Mouse (Mus musculus): ENCODE measurements around the gene Pex11a. TPM values are rescaled to one million over a fixed set of nuclear protein-coding genes. Genes with fewer than 3 reads are reported as not detected.
"Not testable (repeated sequence)": the region's sequence is repeated elsewhere in the genome, so short reads cannot be mapped to it uniquely, and the experiment has no call there.

The Pex11a gene
- polyA plus RNA-seq (2012; rRNA removed), result 19.1 and 19.2 TPM in 2 replicates

DNA sequence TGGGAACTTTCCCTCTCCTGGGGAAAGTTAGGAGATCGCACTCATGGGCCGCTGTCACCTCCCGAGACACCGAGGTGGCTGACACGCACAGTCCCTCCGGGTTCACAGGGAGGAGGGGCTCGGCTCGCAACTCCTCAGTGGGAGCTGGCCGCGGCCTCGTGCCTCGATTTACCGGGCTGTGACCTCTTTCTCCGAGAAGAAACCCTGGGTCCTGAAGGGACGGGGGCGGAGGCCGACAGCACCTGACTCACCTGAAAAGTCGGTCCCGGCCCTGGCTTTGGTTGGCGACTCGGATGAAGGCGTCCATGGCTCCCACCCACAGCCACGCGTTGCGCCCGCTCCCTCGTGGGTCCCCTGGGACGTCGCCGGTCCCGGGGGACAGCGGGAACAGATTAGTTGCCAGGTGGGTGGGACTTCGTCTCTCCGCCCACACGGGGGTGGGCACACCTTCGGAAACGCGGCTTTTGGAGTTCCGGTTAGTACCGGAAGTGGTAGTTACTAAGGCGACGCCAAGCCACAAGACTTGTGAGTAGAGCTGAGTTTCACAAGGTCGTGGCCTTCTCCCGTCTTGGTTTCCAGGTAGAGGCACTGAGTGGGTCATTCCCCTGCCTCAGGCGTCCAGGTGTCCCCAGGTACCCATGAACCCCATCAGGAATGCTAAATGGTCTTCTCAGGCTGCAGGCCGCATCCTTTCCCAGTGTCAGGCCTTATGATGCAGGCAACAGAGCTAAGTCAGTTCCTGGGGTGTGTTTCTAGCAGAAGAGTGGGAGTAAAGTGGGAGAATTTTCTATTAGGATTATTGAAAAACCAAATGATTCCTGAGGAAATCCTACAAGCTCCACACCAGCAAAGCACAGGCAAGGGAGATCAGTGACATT, at the start of gene Pex11a, which contains the start of gene Wdr93:
Gene Pex11a (minus strand): TSS at position 473 of the 878 bp plus-strand sequence.
Gene Wdr93 (plus strand): TSS at position 505 of the 878 bp plus-strand sequence.
- DNase-seq (ENCODE audit: extremely low spot score in 1 of 2, low spot score in 1 of 2), result peak; percentile 69 to 82

DNA sequence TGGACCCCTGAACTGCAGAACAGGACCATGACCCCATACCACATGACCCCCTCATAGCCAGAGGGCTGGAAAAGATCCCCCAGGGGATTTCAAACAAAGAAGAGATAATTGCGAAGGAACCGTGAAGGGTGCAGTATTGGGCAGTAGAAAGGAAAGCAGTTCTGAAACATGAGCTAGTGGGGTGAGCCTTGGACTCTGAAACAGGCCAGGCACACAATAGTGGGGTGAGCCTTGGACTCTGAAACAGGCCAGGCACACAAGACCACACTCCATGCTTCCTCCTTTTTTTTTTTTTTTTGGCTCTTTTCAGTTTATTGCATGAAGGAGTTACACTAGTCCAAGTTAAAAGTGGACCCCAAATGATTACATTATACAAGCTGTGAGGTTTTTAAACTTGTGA, 46.9 kb upstream of the Pex11a start:
- not testable (repeated sequence) for DNase-seq (ENCODE audit: extremely low spot score in 1 of 2, low spot score in 1 of 2)

DNA sequence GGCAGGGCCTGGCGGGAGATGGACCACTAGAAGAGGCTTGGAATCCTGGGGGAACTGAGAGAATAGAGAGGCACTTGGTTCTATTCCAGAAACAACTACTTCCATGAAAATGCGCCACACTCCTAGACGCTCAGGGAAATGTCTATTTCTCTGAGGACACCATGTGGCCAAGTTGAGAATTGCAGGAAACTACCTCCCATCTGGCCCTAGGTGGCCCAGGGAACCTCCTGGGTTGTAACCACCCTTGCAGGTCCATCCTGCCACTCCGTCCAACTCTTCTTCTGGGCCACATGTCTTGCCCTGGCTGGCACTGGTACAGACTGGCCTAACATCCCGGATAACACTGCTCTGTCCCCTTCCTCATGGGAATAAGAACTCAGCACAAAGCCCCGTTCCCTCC, 43.4 kb upstream of the Pex11a start:
- peak; percentile 31 to 89 for DNase-seq (ENCODE audit: extremely low spot score in 1 of 2, low spot score in 1 of 2)

DNA sequence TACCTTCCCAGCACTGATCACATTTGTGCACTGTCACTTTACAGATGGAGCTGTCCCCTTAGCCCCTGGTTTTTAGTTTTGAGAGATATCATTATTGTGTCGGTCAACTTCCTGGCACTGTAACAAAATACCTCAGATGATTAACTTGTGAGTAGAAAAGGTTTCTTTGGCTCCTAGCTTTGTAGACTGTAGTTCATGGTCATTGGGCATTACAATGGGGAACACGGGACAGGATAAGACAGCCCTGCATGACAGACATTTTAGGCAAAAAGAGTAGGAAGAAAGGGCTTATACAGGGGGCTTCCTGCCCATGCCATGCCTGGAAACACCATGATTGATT, 39.6 kb upstream of the Pex11a start:
- no peak for DNase-seq (ENCODE audit: extremely low spot score in 1 of 2, low spot score in 1 of 2)

DNA sequence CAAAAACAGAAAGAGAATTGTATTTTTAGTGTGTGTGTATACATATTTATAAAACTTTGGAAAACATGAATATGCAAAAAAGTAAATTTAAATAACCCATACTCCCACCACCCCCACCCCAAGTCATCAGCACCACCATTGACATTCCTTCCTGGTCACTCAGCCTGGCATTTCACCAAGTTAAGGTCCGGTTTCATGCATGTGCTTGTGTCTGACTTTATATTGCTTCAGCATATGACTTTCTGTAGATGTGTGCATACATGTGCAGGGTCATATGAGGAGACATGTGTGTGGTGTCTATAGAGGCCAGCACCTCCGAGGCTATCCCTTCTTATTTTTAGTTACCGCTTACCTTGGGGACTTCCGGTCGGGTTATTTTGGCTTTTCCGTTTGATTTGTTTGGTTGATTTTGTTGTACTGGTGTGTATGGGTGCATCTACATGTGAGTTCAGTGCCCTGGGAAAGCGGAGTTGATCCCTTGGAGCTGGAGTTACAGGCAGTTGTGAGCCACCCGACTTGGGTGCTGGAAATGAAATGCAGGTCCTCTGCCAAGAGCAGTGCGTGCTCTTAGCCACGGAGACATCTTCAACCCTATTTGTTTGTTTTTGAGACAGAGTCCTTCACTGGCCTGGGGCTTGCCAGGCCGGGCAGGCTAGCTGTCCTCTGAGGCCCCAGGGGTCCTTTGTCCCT, 39.0 kb upstream of the Pex11a start:
- DNase-seq (ENCODE audit: extremely low spot score in 1 of 2, low spot score in 1 of 2), result no peak

DNA sequence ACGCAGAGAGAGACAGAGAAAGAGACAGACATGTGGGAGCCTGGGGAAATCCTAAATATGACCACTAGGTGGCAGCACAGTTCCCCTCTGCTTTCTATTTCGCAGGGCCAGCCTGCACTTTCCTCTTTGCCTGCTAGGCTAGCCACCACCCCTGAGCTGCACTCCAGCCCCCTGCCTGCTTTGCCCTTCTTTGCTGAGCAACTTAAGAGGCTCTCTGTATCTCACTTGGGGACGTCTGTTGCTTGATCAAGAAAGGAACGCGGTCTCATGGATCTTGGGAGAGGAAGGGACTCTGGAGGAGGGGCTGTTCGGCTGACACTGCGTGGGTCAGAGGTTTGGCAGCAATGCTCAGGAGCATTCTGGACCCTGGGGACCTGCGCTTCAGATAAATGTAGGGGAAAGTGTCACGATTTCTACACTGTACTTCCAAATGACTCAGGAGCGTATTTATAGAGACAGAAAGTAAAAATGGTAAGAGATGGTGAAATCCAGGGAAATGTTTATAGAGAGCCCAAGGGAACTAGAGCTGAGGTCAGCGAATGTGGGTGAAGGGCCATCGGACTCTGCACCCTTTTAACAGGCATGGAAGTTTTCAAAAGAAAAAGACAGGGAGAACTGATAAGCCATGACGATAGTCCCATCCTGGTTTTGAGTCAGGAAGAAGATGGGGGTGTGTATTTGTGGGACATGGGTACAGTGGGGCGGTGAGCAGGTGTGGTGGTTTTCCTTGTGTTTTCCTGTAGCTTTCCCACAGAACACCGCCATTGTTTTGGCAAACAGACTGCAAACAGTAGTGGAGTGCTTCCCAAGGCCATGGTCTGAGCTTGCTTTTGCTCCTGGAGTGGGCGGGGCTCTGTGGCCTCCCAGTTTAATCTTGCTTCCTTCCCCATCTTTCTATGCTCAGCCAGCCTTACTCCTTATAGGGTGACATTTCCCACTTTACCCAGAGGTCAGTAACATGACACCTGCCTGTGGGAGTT, 38.0 kb upstream of the Pex11a start:
- peak; percentile 45 to 89 for DNase-seq (ENCODE audit: extremely low spot score in 1 of 2, low spot score in 1 of 2)

DNA sequence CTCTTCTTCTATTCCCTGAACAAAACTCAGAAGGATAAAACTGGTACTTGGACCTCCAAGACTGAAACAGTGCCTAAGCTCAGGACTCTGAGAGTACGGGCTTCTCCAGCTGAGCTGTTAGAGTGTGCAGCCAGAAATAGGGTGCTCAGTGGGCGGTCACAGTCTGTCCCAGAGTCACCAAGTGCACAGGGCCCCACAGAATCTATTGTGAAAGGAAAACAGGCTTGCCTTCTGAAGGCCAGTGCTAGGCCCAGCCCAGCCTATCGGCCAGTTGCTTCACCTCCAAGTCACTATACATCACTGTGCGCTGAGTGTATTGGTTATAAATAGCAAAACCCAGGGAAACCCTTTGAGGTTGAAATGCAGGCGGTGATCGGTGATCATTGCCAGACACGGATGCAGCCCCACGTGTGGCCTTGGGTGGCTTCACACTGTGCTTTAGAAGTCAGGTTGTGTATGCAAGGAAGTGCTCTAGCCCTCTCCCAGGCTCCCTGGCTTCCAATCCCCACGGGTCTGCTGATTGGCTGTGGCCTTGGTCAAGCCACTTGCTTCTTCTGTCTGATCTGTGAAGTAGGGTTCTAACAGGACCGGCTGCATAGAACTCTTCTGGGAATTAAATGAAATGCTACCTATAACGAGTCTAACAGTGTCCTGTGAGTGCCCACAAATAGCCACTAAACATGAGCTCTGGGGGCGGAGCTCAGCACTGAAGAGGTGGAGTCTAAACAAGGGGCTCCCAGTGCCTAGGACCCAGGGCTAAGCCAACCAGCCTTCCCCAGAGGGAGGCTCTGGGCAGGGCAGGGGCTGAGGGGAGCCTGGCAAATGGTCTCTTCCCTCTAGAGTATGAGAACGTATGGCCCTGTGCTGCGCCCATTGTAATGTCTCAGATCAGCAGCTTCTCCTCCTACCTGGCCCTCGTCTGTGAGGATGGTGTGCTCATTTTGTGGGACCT, 28.9 kb upstream of the Pex11a start:
- DNase-seq (ENCODE audit: extremely low spot score in 1 of 2, low spot score in 1 of 2), result peak; percentile 19 to 61

DNA sequence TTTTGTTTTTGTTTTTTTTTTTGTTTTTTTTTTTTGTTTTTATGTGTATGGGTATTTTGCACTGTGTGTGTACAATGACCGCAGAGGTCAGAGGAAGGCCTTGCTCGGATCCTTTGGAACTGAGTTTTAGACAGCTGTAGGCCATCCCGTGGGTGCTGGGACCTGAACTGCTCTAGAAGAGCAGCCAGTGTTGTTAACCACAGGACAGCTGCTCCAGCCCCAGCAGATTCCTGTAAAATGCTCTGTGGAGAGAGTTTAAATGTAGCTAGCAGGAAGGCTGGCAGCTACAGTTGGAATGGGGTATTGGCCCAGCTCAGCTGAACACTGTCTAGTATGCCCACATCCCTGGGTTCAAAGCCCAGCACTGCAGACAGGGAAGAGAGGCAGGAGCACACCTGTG, 26.7 kb upstream of the Pex11a start:
- DNase-seq (ENCODE audit: extremely low spot score in 1 of 2, low spot score in 1 of 2), result no peak

DNA sequence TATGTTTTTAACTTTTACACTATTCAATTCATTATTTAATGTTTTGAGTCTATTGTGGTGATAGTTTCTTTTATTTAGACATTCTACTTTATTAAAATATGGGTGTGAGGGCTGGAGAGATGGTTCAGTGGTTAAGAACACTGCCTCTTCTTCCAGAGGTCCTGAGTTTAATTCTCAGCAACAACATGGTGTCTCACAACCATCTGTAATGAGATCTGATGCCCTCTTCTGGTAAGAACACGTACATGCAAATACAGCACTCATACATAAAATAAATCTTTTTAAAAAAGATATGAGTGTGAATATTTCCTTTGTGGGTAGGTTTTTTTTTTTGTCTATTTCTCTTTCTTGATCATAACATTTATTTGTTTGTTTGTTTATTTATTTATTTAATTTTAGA, 23.1 kb upstream of the Pex11a start:
- no peak for DNase-seq (ENCODE audit: extremely low spot score in 1 of 2, low spot score in 1 of 2)

DNA sequence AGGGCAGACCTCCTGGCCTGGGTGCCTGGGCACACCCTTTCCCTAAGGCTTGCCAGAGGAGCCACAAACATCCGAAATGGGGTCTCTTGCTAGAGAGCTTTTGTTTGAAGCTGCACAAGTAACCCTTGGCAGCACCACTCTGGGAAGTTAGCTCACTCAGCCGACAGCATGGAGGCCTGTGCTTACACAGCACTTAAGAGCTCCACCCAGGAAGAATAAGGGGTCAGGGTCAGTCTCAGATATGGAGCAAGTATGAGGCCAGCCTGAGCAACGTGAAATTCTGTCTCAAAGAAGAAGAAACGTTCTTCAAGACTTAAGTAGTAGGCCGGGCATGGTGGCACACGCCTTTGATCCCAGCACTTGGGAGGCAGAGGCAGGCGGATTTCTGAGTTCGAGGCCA, 19.2 kb upstream of the Pex11a start:
- DNase-seq (ENCODE audit: extremely low spot score in 1 of 2, low spot score in 1 of 2), result no peak

DNA sequence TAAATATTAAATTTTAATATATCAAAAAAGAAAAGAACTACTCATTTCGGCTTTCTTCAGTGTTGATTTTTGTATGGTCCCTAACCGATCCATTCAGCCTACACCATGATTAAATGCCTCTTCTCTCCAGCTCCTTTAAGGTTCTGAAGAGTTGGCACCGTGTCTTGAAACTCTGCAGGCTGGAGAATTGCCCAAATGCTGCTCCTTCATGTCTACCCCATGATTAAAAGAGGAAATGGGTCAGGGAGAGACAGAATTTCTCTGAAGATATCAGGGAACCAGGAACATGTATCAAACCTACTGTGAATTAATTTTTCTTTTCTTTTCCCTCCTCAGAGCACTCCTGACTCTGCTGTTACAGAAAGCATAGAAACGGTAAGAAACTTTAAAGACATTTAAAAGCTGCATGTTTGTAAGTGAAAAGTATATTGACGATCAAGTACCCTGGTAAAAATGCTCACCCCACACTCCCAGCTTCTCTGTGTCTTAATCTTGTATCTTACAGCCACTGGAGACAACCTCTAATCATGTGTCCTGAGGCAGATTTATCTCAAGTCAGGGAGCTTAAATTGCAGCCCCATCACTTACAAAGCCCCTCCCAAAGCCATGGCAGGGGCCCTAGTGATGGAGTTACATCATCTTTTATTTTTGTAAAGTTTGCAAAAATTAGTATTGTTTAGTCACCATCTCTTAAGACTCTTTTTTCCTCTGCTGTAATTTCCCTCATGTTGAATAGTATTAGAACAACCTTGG, 18.4 kb upstream of the Pex11a start:
- no peak for DNase-seq (ENCODE audit: extremely low spot score in 1 of 2, low spot score in 1 of 2)

DNA sequence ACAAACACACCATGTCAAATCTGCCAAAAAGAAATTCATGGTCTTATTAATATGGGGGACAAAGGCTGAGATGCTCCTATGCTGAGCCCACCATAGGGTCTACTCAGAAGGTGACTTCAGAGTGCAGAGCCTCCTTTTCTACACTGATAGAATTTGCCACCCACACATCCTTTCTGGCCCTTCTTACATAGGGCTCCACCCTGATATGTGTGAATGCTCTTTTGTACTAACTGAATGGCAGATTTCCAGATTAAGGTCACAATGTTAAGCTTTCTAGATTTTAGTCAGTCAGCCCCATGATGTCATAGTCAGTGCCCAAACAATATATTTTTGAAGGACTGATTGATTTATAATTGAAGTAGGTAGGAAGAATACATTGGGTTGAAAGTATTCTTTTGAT, 16.8 kb upstream of the Pex11a start:
- DNase-seq (ENCODE audit: extremely low spot score in 1 of 2, low spot score in 1 of 2), result no peak

DNA sequence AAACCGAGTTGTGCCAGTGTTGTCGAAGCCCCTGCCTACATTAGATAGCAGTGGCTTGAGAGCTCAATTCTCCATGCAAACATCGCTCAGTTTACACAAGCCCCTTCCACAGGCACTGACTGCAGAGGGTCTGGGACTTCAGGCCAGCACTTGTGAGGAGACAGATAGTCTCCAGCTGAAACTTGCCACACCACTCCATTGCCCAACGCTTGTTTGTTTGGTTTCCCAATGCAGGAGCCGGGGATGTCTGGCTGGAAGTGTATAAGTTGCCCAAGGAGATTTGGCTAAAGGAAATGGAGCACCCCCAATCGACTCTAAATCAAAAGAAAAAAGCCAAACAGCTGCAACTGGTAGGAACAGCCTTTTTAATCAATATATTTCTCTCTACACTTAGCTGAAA, 15.2 kb upstream of the Pex11a start:
- DNase-seq (ENCODE audit: extremely low spot score in 1 of 2, low spot score in 1 of 2), result no peak

DNA sequence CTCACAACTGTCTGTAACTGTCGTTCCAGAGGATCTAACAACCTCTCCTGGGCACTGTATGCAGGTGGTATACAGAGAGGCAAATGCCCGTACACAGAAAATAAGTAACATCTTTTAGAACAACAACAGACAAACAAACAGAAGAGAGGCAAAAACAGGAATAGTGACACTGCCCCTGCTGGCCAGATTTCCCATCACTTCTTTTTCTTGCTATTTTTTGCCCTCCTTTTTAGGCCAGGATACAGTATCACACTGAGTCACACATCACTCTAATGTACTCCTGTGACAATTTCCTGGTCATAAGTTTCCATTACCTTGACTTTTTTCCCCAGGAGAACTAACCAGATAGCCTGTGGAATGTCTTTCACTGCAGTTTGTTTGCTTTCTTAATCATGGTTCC, 13.4 kb upstream of the Pex11a start:
- DNase-seq (ENCODE audit: extremely low spot score in 1 of 2, low spot score in 1 of 2), result no peak

DNA sequence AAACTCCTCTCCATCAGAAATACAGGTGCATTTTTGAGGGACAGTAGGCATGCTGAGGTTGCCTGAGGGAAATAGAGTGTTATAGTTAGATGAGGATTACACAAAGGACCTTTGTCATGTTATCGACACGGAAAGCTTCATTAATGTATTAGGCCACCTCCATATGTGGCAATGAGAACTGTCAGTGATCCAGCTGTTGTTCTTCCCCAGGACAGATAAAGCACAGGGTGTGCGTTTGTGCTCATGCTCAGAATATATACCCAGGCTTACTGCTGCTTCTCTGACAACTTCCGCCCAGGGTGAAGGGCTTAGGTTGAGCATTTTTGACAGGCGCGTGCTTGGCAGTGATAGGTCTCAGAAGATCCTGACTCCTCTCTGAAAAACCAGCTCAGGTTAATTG, 6.6 kb upstream of the Pex11a start:
- DNase-seq (ENCODE audit: extremely low spot score in 1 of 2, low spot score in 1 of 2), result no peak

DNA sequence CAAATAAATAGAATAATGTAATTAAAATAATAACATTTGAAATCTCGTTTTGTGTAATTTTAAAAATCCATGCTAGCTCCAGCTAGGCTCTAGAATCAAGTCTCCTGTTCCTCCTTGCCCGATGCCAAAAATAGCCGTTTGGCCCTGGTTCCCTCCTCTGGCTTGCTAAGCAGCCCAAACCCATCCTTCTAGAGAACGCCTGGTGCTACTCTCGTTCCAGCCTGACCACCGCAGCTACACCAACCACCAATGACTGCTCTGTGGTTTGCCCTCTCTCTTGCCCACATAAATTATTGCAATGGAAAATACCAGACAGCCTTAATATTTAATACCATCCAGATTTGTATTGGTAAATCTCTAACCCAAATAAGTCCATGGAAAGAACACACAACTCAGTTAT, 4.7 kb upstream of the Pex11a start:
- DNase-seq (ENCODE audit: extremely low spot score in 1 of 2, low spot score in 1 of 2), result no peak

DNA sequence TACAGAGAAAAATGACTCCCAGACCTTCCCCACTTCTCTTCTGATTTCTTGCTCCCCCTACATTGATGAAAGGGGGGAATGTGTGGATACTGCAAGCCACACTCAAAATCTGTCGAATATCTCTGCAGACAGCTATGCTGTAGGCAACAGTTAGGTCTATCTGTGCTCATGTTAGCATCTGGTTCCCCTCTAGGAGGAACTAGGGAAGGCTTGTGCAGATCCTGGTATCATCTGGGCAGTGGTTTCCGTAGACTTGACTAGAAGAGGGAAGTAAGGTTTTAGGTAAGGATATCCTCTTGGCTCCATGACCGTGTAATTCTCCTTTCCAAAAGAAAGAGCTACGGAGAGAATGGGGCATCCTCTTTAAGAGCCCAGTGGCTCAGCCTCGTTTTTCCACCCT, 1.7 kb upstream of the Pex11a start:
- no peak for DNase-seq (ENCODE audit: extremely low spot score in 1 of 2, low spot score in 1 of 2)

DNA sequence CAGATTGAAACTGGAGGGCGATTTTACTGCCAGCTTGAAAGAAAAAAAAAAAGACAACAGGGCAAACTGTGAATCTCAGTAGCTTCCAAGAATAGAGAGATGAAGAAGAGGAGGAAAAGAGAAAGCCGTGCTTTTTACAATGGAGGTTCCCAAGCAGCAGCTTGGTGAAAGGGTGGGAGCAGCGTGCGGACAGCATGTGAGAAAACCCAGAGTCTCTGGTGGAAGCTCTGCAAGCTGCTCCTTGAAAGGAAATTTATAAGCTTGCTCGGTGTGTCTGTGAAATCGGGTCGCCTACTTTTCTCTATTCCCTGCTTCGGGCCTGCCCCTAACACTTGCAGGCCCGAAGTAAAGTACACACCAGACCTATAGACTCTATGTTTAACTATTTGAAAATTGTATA, 1.1 kb upstream of the Pex11a start:
- DNase-seq (ENCODE audit: extremely low spot score in 1 of 2, low spot score in 1 of 2), result peak in 1 of 2 experiments; percentile 54

DNA sequence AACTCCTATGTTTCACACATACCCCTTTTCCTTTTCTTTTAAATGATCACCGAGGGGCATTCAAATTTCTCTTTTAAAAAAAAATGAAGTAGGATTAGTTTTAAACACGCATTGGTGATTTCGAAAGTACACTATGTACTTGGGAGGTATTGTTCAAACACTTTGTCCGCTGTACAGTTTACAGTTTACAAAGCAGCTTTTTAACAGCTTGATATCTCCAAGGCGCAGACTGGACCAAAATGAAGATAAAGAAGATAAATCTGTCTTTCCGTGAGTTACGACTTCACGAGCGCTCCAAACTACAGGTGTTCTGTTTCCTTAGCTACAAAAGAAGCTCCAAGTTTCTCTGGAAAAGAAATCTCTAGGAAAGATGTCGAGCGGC, 663 bp downstream of the Pex11a start:
- no peak for DNase-seq (ENCODE audit: extremely low spot score in 1 of 2, low spot score in 1 of 2)

All from frontal cortex, adult 2 months (tissue).